Mouse (Mus musculus) layer of hippocampus, adult 6 months (tissue): ENCODE data around the gene Nrde2. TPM values are rescaled to one million over a fixed set of nuclear protein-coding genes. Genes with fewer than 3 reads are reported as not detected.

Experiments
- long read RNA-seq, 2 experiments: library from polyadenylated mRNA; unstranded; transcript quantifications; one replicate each; pipeline ENCODE4 v2.0.0; 2019 to 2020
- polyA plus RNA-seq: library from polyadenylated mRNA; unstranded; fragments of <200 nt; fragmentation: Nextera tagmentation; gene quantifications from 2 replicates; pipeline ENCODE4 v1.2.3, GENCODE M21; 2021

Nrde2 gene
- polyA plus RNA-seq = 6.5 and 7.2 TPM in 2 replicates
- long read RNA-seq, experiment 1, partial matches to known transcripts = 10 of 17 reads
- long read RNA-seq, experiment 1, other reads (novel, unspliced or antisense) = 3 of 17 reads
- long read RNA-seq, experiment 2, transcript Nrde2-201 (14 exons, 3,718 nt) = major isoform, 34 of 61 reads
- long read RNA-seq, experiment 2, partial matches to known transcripts = 10 of 61 reads
- long read RNA-seq, experiment 2, other reads (novel, unspliced or antisense) = 17 of 61 reads

GRCm38 (mm10) chr12:100159261-100159975 lies at the start of gene Nrde2:
Gene Nrde2, minus strand, starts transcription at chr12:100159653.

DNA sequence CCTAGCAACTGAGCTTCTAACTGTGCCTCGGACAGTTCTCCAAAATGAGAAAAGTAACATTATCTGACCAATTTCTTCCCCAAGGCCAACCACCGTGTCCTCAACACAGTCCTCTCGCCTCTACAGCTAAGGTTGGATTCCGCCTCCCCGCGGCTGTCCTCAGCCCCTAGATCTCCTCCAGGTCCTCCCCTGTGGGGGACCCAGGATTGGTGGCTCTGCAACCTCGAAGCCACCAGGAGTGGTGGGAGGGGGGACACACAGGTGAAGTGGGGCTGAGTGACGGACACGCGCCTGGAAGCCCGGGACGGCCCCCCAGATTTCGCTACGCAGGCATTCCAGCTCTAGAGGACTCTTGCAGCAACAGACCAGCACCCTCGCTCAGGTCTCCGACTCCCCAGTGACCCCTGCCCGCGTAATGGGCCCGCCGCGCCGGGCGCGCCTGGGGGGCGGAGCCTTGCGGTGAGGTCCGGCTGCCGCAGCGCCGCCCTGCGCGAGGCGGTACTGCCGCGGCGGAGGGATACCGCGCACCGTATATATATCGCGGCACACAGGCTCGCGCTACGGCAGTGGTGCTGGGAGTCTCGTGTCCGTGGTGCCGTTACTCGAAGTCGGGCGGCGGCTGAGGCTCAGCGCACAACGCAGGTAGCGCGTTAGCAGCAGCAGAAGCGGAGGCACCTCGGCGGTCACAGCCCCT lies 39.7 kb upstream of the Nrde2 start, which contains the start of gene Calm1:
Gene Calm1, plus strand, starts transcription at position 469 of the 694 bp plus-strand sequence.

DNA sequence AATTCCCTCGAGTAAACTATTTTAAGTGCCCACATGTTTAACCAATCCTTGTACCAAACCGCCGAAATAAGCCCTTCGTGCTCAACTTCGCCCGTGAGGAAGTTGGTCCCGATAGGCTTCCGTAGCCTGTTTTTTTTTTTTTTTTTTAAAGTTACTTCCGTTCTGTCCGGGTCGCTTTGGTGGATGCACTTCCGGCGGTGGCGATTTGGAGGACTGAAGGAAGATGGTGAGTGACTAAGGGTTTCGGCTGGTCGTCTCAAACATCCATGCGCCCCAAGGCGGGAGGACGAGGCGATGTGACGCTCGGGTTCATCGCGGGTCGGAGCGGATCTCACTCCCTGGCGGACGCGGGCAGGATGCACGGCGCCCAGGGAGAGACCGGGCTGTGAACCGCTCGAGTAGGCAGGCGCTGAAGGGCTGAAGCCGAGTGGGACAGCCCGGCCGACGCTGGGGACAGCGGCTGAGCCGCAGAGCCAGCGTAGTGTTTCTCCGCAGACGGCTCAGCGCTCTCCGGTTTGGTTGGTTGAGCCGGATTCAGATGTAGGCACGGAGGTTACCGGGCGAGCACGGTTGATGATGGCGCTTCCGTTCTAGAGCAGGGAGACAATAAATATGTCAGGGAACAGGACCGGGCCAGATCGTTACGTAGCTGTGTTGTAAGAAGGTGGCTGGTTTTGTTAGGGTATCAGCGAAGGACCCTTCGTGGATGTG lies 49.3 kb downstream of the Nrde2 start, which contains the start of gene Psmc1:
Gene Psmc1, plus strand, starts transcription at position 169 of the 711 bp plus-strand sequence.

Other genes with a start within 250 kb of the Nrde2 start
- gene Kcnk13, start 195.2 kb downstream of the Nrde2 start, polyA plus RNA-seq = 6.8 and 8.6 TPM in 2 replicates
- gene Psmc1, start 49.5 kb downstream of the Nrde2 start, polyA plus RNA-seq = 145 and 186 TPM in 2 replicates
- gene Calm1, start 39.8 kb upstream of the Nrde2 start, polyA plus RNA-seq = 10,006 and 10,545 TPM in 2 replicates